Mouse (Mus musculus) neural tube, embryonic 14.5 days (tissue): ENCODE data around the gene Rara. TPM values are rescaled to one million over a fixed set of nuclear protein-coding genes. Genes with fewer than 3 reads are reported as not detected.
"Not testable (repeated sequence)": the region's sequence is repeated elsewhere in the genome, so short reads cannot be mapped to it uniquely, and the experiment has no call there.

Experiments used
- ATAC-seq: fragments of 200-750 bp; cut with Nextera tagmentation; 2 replicates; pipeline ENCODE4 v1.8.0; 2017; ENCODE audit warnings: low read depth, mild to moderate bottlenecking, moderate TSS enrichment, moderate library complexity
- H3K27ac ChIP-seq: fragments of 300-500 bp; sonication (generic); 2 replicates; pipeline ENCODE4 v1.5.1; 2014; ENCODE audit warnings: low read depth, mild to moderate bottlenecking, control low read depth, low read length, moderate library complexity, mixed read lengths
- H3K27me3 ChIP-seq: fragments of 300-500 bp; sonication (generic); 2 replicates; pipeline ENCODE4 v1.6.1; 2014; ENCODE audit warnings: low read length; ENCODE audit not compliant: control insufficient read depth, insufficient read depth
- H3K36me3 ChIP-seq: fragments of 300-500 bp; sonication (generic); 2 replicates; pipeline ENCODE4 v1.6.1; 2014; ENCODE audit warnings: low read length, mixed read lengths; ENCODE audit not compliant: control insufficient read depth, insufficient read depth
- H3K4me1 ChIP-seq: fragments of 300-500 bp; sonication (generic); 2 replicates; pipeline ENCODE4 v1.6.1; 2014; ENCODE audit warnings: low read length; ENCODE audit not compliant: control insufficient read depth, insufficient read depth
- H3K4me2 ChIP-seq: fragments of 300-500 bp; sonication (generic); 2 replicates; pipeline ENCODE4 v1.6.1; 2014; ENCODE audit warnings: mild to moderate bottlenecking, low read depth, low read length, control low read depth
- H3K4me3 ChIP-seq: fragments of 300-500 bp; sonication (generic); 2 replicates; pipeline ENCODE4 v1.5.1; 2014; ENCODE audit warnings: low read depth, low read length, control low read depth, mixed read lengths
- H3K9ac ChIP-seq: fragments of 300-500 bp; sonication (generic); replicated peaks from 2 replicates; pipeline ENCODE4 v1.6.1; 2014; ENCODE audit warnings: low read depth, mild to moderate bottlenecking, control low read depth, low read length, mixed read lengths
- H3K9me3 ChIP-seq: fragments of 300-500 bp; sonication (generic); 2 replicates; pipeline ENCODE4 v1.6.1; 2016; ENCODE audit warnings: low read length; ENCODE audit not compliant: control insufficient read depth
- WGBS: fragments of 180-500 bp; shearing (Covaris S2); extraction: QIAGEN DNeasy Blood & Tissue Kit; methylation state at CpG from one replicate; pipeline ENCODE4 v1.1.7; 2014; 5-methylcytosine and 5-hydroxymethylcytosine counted together
- polyA plus RNA-seq: library from polyadenylated mRNA; unstranded; fragments of >200 nt; fragmentation: Nextera tagmentation; extraction: Ambion mirVana; gene quantifications from 2 replicates; pipeline ENCODE4 v1.2.1, GENCODE M21; 2014

Gene Rara
- polyA plus RNA-seq, 1 experiment from 2014 or later, result 22.3 TPM

- H3K27ac ChIP-seq, result peak overlapping the region; percentile 30
Observed at GRCm38 (mm10) chr11:98928186-98928893, 722 bp downstream of the Rara start.

GRCm38 (mm10) chr11:98929503-98929902 lies 1.9 kb downstream of the Rara start:
- peak overlapping the region; percentile 29 for H3K9ac ChIP-seq
- H3K9me3 ChIP-seq, result no peaks in the 10 kb centered on the region
- no peak for ATAC-seq
- peak overlapping the region; percentile 60 for H3K27ac ChIP-seq
- peaks cover 74% of the 10 kb centered on the region for H3K4me1 ChIP-seq
- peak overlapping the region; percentile 86 for H3K4me2 ChIP-seq
- H3K4me3 ChIP-seq, result peak overlapping the region; percentile 6; the same call in 1 of the 2 replicates
- no peaks in the 10 kb centered on the region for H3K27me3 ChIP-seq
- 3% methylated on average over 9 of the region's 9 CpGs for WGBS
- H3K36me3 ChIP-seq, result no peaks in the 10 kb centered on the region

More at GRCm38 (mm10) chr11:98928186-98928893, 722 bp downstream of the Rara start:
- ATAC-seq, result no peak
- no peaks in the 10 kb centered on the region for H3K27me3 ChIP-seq
- 11% methylated on average over 12 of the region's 12 CpGs for WGBS
- peaks cover 78% of the 10 kb centered on the region for H3K4me1 ChIP-seq
- peak overlapping the region; percentile 65 for H3K4me3 ChIP-seq
- peak overlapping the region; percentile 90 for H3K9ac ChIP-seq
- H3K36me3 ChIP-seq, result no peaks in the 10 kb centered on the region
- H3K4me2 ChIP-seq, result peak overlapping the region; percentile 86
- no peaks in the 10 kb centered on the region for H3K9me3 ChIP-seq

GRCm38 (mm10) chr11:98930127-98930601 lies 2.5 kb downstream of the Rara start:
- Histone ChIP-seq H3K27ac (peak overlapping the region; percentile 60), H3K9me3 (no peaks in the 10 kb centered on the region), H3K9ac (peak overlapping the region; percentile 32), H3K36me3 (no peaks in the 10 kb centered on the region), H3K4me2 (peak overlapping the region; percentile 86), H3K4me3 (no peak overlapping the region), H3K27me3 (no peaks in the 10 kb centered on the region), H3K4me1 (peaks cover 70% of the 10 kb centered on the region)
- 49% methylated on average over 7 of the region's 7 CpGs for WGBS
- no peak for ATAC-seq

GRCm38 (mm10) chr11:98930773-98931512 lies 3.3 kb downstream of the Rara start:
- Histone ChIP-seq H3K9me3 (no peaks in the 10 kb centered on the region), H3K4me3 (no peak overlapping the region), H3K36me3 (no peaks in the 10 kb centered on the region), H3K4me2 (peak overlapping the region; percentile 21; the same call in 1 of the 2 replicates), H3K27me3 (no peaks in the 10 kb centered on the region), H3K4me1 (peaks cover 63% of the 10 kb centered on the region), H3K9ac (peak overlapping the region; percentile 32; the same call in 1 of the 2 replicates), H3K27ac (peak overlapping the region; percentile 60; the same call in 1 of the 2 replicates)
- ATAC-seq, result no peak
- 39% methylated on average over 10 of the region's 10 CpGs for WGBS

GRCm38 (mm10) chr11:98931513-98932292 lies 4.1 kb downstream of the Rara start:
- H3K4me2 ChIP-seq, result no peak overlapping the region; the same call in 1 of the 2 replicates
- no peaks in the 10 kb centered on the region for H3K27me3 ChIP-seq
- H3K9me3 ChIP-seq, result no peaks in the 10 kb centered on the region
- peak overlapping the region; percentile 40 for H3K27ac ChIP-seq
- no peak overlapping the region for H3K9ac ChIP-seq
- H3K4me1 ChIP-seq, result peaks cover 66% of the 10 kb centered on the region
- no peak for ATAC-seq
- H3K4me3 ChIP-seq, result no peak overlapping the region
- WGBS, result 18% methylated on average over 7 of the region's 7 CpGs
- H3K36me3 ChIP-seq, result no peaks in the 10 kb centered on the region

GRCm38 (mm10) chr11:98932293-98933091 lies 4.9 kb downstream of the Rara start:
- 13% methylated on average over 19 of the region's 19 CpGs for WGBS
- H3K4me1 ChIP-seq, result peaks cover 66% of the 10 kb centered on the region
- H3K4me2 ChIP-seq, result no peak overlapping the region
- H3K9me3 ChIP-seq, result no peaks in the 10 kb centered on the region
- H3K36me3 ChIP-seq, result no peaks in the 10 kb centered on the region
- no peaks in the 10 kb centered on the region for H3K27me3 ChIP-seq
- no peak overlapping the region for H3K9ac ChIP-seq
- peak overlapping the region; percentile 0; the same call in 1 of the 2 replicates for H3K27ac ChIP-seq
- peak; percentile 15; the same call in 1 of the 2 replicates for ATAC-seq
- H3K4me3 ChIP-seq, result no peak overlapping the region

GRCm38 (mm10) chr11:98933151-98933550 lies 5.5 kb downstream of the Rara start:
- no peaks in the 10 kb centered on the region for H3K36me3 ChIP-seq
- 43% methylated on average over 9 of the region's 9 CpGs for WGBS
- H3K4me2 ChIP-seq, result 0 out of 2 replicates have a peak overlapping the region, but pooled peaks have one; percentile 1
- H3K9ac ChIP-seq, result no peak overlapping the region
- H3K9me3 ChIP-seq, result no peaks in the 10 kb centered on the region
- no peak overlapping the region for H3K4me3 ChIP-seq
- no peaks in the 10 kb centered on the region for H3K27me3 ChIP-seq
- 0 out of 2 replicates have a peak overlapping the region, but pooled peaks have one; percentile 4 for H3K27ac ChIP-seq
- no peak for ATAC-seq
- H3K4me1 ChIP-seq, result peaks cover 67% of the 10 kb centered on the region

- ATAC-seq, H3K27me3 ChIP-seq, H3K4me2 ChIP-seq, H3K27ac ChIP-seq, H3K4me3 ChIP-seq, H3K36me3 ChIP-seq, H3K9ac ChIP-seq, H3K9me3 ChIP-seq: not testable (repeated sequence)
- peaks cover 68% of the 10 kb centered on the region for H3K4me1 ChIP-seq
- WGBS, result 90% methylated on average over 2 of the region's 2 CpGs
Observed at GRCm38 (mm10) chr11:98933847-98934246, 6.2 kb downstream of the Rara start.
